Mouse (Mus musculus): ENCODE data around the gene Olfr172.
A peak's percentile ranks its signal among the peaks of the same experiment; 100 is the strongest.

Gene Olfr172

GRCm38 (mm10) chr16:58763076-58763475, at the start of gene Olfr172:
Gene Olfr172, minus strand, starts transcription at chr16:58763176.
- DNase-seq (ENCODE audit: low read depth), result no peak

DNA sequence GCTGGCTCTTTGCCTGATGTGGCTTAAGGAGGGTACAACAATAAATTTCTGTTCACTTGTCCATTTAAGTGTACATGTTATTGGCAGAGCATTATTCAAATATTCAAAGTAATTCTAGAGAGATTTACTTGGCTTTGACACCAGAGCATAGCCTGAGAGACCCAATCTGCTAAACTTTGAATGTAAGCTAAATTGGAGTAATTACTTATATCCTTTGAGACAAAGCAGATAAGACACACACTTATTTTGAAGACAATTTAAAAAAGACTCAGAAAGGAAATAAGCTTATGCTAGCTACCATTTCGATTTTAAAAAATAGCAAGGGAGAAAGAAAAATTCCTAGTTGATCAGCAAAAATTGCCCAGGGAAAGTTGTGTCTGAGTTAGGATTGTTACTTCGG, 37.2 kb upstream of the Olfr172 start, which contains the start of gene Olfr173:
Olfr173 (minus strand) TSS at position 101 of the 400 bp plus-strand sequence.
- DNase-seq (ENCODE audit: low read depth), result no peak

DNA sequence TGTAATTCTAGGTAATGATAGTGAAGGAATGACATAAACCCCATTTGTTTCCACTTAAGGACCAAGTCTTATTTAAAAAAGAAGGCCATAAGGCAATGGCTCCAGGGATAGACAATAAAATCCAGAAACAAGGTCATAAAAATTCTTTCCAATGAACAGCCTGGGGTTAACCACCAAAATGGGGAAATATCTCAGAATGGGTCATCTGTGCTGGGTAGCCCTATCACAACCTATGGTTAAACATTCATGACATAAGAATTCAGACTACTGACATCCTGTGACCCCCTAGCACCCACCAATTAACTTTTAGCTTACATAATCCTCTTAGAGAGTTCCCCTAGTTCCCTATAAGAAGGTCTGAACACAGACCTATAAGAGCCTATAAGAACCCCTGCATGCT, 6.8 kb downstream of the Olfr172 start:
- DNase-seq (ENCODE audit: low read depth), result no peak

- DNase-seq (ENCODE audit: low read depth), result peak; percentile 39
Measured at GRCm38 (mm10) chr16:58751314-58751713, 11.7 kb downstream of the Olfr172 start.

GRCm38 (mm10) chr16:58746715-58747114, 16.3 kb downstream of the Olfr172 start:
- DNase-seq (ENCODE audit: low read depth), result peak; percentile 4

DNA sequence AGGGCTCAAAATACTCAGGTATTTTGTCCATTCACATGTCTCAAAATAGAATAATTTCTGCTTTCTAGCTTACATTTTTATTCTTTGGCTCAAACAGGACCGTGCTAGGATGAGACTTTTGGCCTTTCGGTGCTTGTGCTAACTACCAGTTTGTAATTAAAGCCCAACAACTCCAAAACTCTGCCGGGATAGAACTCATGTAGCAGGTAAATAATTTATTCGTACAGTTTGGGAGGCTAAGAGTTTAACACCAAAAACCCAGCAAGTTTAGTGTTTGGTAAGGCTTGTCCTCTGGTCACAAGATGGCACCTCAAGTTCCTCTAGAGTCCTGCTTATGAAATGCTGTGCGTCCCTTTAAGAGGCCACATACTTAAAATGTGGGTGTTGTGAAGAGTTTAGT, 22.2 kb downstream of the Olfr172 start:
- DNase-seq (ENCODE audit: low read depth), result no peak

- DNase-seq (ENCODE audit: low read depth), result no peak
Measured at GRCm38 (mm10) chr16:58738800-58739199, 24.2 kb downstream of the Olfr172 start.

- DNase-seq (ENCODE audit: low read depth), result peak; percentile 17
Measured at GRCm38 (mm10) chr16:58738205-58738604, 24.8 kb downstream of the Olfr172 start.

DNA sequence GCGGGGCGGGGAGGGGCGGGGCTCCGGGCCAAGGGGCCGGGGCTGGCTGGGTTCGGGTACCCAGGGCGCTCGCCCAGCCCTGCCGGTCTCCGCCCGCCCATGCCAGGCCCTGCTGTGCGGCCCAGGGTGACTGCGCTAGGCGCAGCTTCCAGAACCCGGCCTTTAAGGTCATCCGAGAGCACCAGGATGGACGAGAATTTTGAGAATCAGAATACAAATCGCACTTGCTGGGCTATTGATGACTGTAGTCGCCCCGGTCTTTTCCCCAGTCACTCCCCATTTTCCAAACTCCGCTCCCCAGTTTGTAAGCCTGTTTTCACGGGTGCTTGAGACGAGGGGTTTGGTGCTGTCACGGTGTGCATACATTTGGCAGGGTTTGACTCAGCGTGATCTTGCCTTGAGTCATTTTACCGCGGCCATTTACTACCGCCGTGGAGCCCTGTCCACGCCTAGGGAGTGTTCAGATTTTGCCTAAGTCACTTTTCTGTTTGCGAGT, 34.8 kb downstream of the Olfr172 start:
- peak; percentile 55 for DNase-seq (ENCODE audit: low read depth)

GRCm38 (mm10) chr16:58727477-58728131, 35.4 kb downstream of the Olfr172 start, which contains the start of gene Cldnd1:
Gene Cldnd1, plus strand, starts transcription at chr16:58727910.
- DNase-seq (ENCODE audit: low read depth), result peak; percentile 97

- DNase-seq (ENCODE audit: low read depth), result no peak
Measured at GRCm38 (mm10) chr16:58726680-58727476, 36.1 kb downstream of the Olfr172 start.

DNA sequence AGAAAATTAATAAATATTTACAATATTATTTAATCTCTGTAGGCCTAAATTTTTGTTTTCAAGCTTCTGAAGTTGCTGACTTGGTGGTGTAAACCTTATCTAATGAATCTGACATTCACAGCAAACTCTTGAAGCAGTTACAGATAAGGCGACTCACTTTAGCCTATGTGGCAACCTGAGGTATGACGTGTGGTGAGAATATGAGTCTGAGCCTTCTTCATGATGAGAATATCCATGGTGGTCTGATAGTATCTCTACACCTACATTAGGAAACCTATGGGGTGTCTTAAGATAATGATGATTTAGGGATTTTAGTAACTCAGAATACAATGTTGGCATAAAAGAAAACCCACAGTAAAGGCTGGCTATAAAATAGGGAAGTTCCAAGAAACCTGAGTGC, 40.7 kb downstream of the Olfr172 start:
- no peak for DNase-seq (ENCODE audit: low read depth)

DNA sequence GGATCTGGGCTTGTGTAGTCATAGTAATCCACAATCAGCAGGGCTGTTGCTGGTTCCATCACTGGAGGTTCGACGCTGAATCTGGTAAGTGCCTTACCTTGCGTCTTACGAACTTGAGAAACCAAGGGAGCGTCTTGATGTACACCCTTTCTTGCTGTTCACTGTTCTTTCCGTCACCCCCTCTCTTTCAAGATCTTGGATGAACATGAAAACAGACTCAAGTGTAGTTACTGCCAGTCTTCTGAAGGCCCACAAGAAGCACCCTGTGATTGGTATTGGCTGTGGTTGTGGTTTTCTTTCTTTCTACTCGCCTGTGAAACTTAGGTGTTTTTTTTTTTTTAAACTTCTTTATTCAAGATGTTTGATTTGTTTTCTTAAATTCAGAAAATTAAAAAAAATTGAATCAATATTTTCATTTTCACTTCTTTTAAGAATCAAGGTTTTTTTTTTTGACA, 44.3 kb downstream of the Olfr172 start, which contains the start of gene Gpr15:
Gpr15 (minus strand) TSS at position 405 of the 455 bp plus-strand sequence.
- DNase-seq (ENCODE audit: low read depth), result no peak

GRCm38 (mm10) chr16:58715018-58715417, 48.0 kb downstream of the Olfr172 start:
- peak; percentile 11 for DNase-seq (ENCODE audit: low read depth)

DNA sequence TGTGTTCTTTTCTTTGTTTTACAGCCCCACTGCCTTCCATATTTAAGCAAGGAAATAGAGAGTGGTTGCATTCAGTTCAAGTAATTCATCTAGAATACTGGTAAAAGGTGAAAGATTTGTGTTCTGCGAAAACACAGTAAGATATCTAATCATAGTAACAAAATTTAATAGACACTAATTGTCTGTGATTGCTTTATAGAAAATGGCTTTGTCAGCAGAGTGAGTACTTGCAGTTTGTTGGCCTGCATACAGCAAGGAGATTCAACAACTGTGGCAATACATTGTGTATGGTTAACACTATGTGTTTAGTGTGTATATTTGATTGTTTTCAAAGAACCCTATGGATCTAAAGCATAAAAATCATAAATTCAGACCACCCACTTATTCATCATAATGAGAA, 49.8 kb downstream of the Olfr172 start:
- no peak for DNase-seq (ENCODE audit: low read depth)

DNA sequence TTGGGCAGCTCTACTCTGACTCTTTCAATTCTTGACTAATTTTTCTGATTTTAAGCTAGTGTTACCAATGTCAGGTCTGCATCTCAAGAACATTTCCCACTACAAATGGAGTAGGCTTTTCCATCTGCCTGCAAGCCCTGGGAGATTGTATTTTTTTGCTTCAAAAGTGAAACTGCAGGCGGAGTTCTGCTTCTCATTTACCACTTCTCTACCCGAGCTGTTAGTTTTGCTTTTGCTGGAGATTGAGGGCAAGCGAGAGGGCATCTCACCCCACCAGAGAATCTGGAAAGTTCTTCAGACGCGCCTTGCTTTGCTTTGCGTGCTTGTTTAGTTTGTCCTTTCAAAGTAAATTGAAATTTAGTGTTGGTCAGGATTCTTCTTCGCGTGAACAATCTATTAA, 50.8 kb downstream of the Olfr172 start:
- DNase-seq (ENCODE audit: low read depth), result peak; percentile 33
